Mouse (Mus musculus) bone marrow macrophage, adult 2 months (primary cell): ENCODE measurements around the gene Pxmp4.

Experiments used
- CTCF ChIP-seq: IDR thresholded peaks from 2 replicates; pipeline ENCODE4 v1.5.1; 2012; ENCODE audit warnings: low read depth, mild to moderate bottlenecking, low read length, moderate library complexity
- POLR2A ChIP-seq: IDR thresholded peaks from 2 replicates; pipeline ENCODE4 v1.6.1; 2012; ENCODE audit warnings: mild to moderate bottlenecking, low read depth, low read length, borderline replicate concordance

- TF ChIP-seq CTCF = no peak
- TF ChIP-seq POLR2A = no peak
Measured at GRCm38 (mm10) chr2:154550937-154551336, 52.6 kb downstream of the Pxmp4 start.
